Mouse (Mus musculus) midbrain, embryonic 15.5 days (tissue): ENCODE data around the gene Spsb2. TPM values are rescaled to one million over a fixed set of nuclear protein-coding genes. Genes with fewer than 3 reads are reported as not detected.

Source experiments
- ATAC-seq: fragments of 200-750 bp; cut with Nextera tagmentation; replicated peaks from 2 replicates; pipeline ENCODE4 v1.8.0; 2017; ENCODE audit warnings: moderate TSS enrichment
- H3K27ac ChIP-seq: fragments of 300-500 bp; sonication (generic); 2 replicates; pipeline ENCODE4 v1.5.1; 2015; ENCODE audit warnings: mild to moderate bottlenecking, inconsistent platforms
- H3K27me3 ChIP-seq: fragments of 300-500 bp; sonication (generic); replicated peaks from 2 replicates; pipeline ENCODE4 v1.6.1; 2015; ENCODE audit warnings: inconsistent platforms
- H3K36me3 ChIP-seq: fragments of 300-500 bp; sonication (generic); replicated peaks from 2 replicates; pipeline ENCODE4 v1.6.1; 2015; ENCODE audit warnings: inconsistent platforms
- H3K4me1 ChIP-seq: fragments of 300-500 bp; sonication (generic); 2 replicates; pipeline ENCODE4 v1.6.1; 2015; ENCODE audit warnings: inconsistent platforms
- H3K4me2 ChIP-seq: fragments of 300-500 bp; sonication (generic); 2 replicates; pipeline ENCODE4 v1.6.1; 2015; ENCODE audit warnings: inconsistent platforms, mild to moderate bottlenecking, moderate library complexity
- H3K4me3 ChIP-seq: fragments of 300-500 bp; sonication (generic); 2 replicates; pipeline ENCODE4 v1.5.1; 2015; ENCODE audit warnings: mild to moderate bottlenecking, inconsistent platforms
- H3K9ac ChIP-seq: fragments of 300-500 bp; sonication (generic); 2 replicates; pipeline ENCODE4 v1.6.1; 2015; ENCODE audit warnings: mild to moderate bottlenecking, inconsistent platforms
- H3K9me3 ChIP-seq: fragments of 300-500 bp; sonication (generic); 2 replicates; pipeline ENCODE4 v1.6.1; 2016; ENCODE audit warnings: inconsistent platforms
- WGBS: fragments of 180-500 bp; shearing (Covaris S2); methylation state at CpG from one replicate; pipeline ENCODE4 v1.1.7; 2015; ENCODE audit warnings: mixed read lengths; 5-methylcytosine and 5-hydroxymethylcytosine counted together
- polyA plus RNA-seq: library from polyadenylated mRNA; unstranded; fragments of >200 nt; fragmentation: Nextera tagmentation; extraction: Ambion mirVana; gene quantifications from 2 replicates; pipeline ENCODE4 v1.2.1, GENCODE M21; 2015

The Spsb2 gene
- polyA plus RNA-seq, 1 experiment from 2014 or later: 8.8 TPM

GRCm38 (mm10) chr6:124854647-124855046 lies 46.2 kb downstream of the Spsb2 start:
- WGBS: 72% methylated on average over 12 of the region's 12 CpGs
- Histone ChIP-seq H3K9ac (no peak overlapping the region), H3K4me1 (peaks cover 33% of the 10 kb centered on the region), H3K27me3 (no peaks in the 10 kb centered on the region), H3K4me2 (no peak overlapping the region), H3K27ac (no peak overlapping the region), H3K36me3 (0 out of 2 replicates have a peak, but pooled peaks cover 4% of the 10 kb centered on the region), H3K4me3 (no peak overlapping the region), H3K9me3 (no peaks in the 10 kb centered on the region)
- ATAC-seq: no peak

- peak overlapping the region; percentile 87 for H3K4me2 ChIP-seq
- 0 out of 2 replicates have a peak, but pooled peaks cover 4% of the 10 kb centered on the region for H3K36me3 ChIP-seq
- no peaks in the 10 kb centered on the region for H3K27me3 ChIP-seq
- WGBS: 3% methylated on average over 14 of the region's 14 CpGs
- peak overlapping the region; percentile 74 for H3K4me3 ChIP-seq
- peak; percentile 89 for ATAC-seq
- peaks cover 50% of the 10 kb centered on the region for H3K4me1 ChIP-seq
- H3K9ac ChIP-seq: peak overlapping the region; percentile 94
- peak overlapping the region; percentile 99 for H3K27ac ChIP-seq
- no peaks in the 10 kb centered on the region for H3K9me3 ChIP-seq
Observed at GRCm38 (mm10) chr6:124856321-124856720, 47.9 kb downstream of the Spsb2 start.

- no peaks in the 10 kb centered on the region for H3K27me3 ChIP-seq
- peak within 1 kb of the TSS; percentile 74 for H3K4me3 ChIP-seq
- WGBS: under 1% methylated on average over 75 of the region's 86 CpGs
- H3K27ac ChIP-seq: peak within 1 kb of the TSS; percentile 99
- H3K4me2 ChIP-seq: peak within 1 kb of the TSS; percentile 87
- peak; percentile 91 for ATAC-seq
- peak within 1 kb of the TSS; percentile 94 for H3K9ac ChIP-seq
- 0 out of 2 replicates have a peak, but pooled peaks cover 4% of the 10 kb centered on the region for H3K36me3 ChIP-seq
- H3K4me1 ChIP-seq: peaks cover 58% of the 10 kb centered on the region
- H3K9me3 ChIP-seq: no peaks in the 10 kb centered on the region
Observed at GRCm38 (mm10) chr6:124856916-124857839, 48.7 kb downstream of the Spsb2 start, which contains the start of gene P3h3. Gene P3h3, minus strand, starts transcription at chr6:124857752.

GRCm38 (mm10) chr6:124857840-124858530 lies 49.5 kb downstream of the Spsb2 start:
- peak overlapping the region; percentile 99 for H3K27ac ChIP-seq
- peak overlapping the region; percentile 94; the same call in 1 of the 2 replicates for H3K9ac ChIP-seq
- no peaks in the 10 kb centered on the region for H3K27me3 ChIP-seq
- no peaks in the 10 kb centered on the region for H3K36me3 ChIP-seq
- H3K4me2 ChIP-seq: peak overlapping the region; percentile 87
- H3K9me3 ChIP-seq: no peaks in the 10 kb centered on the region
- H3K4me1 ChIP-seq: peaks cover 66% of the 10 kb centered on the region
- WGBS: 25% methylated on average over 26 of the region's 26 CpGs
- peak overlapping the region; percentile 74 for H3K4me3 ChIP-seq
- ATAC-seq: no peak

- 0 out of 2 replicates have a peak overlapping the region, but pooled peaks have one; percentile 99 for H3K27ac ChIP-seq
- no peak overlapping the region for H3K4me3 ChIP-seq
- peaks cover 69% of the 10 kb centered on the region for H3K4me1 ChIP-seq
- H3K9me3 ChIP-seq: no peaks in the 10 kb centered on the region
- WGBS: 81% methylated on average over 27 of the region's 28 CpGs
- peak overlapping the region; percentile 87 for H3K4me2 ChIP-seq
- H3K36me3 ChIP-seq: no peaks in the 10 kb centered on the region
- no peak for ATAC-seq
- H3K9ac ChIP-seq: no peak overlapping the region
- no peaks in the 10 kb centered on the region for H3K27me3 ChIP-seq
Observed at GRCm38 (mm10) chr6:124858561-124859318, 50.3 kb downstream of the Spsb2 start.

- 4% methylated on average over 12 of the region's 12 CpGs for WGBS
- no peaks in the 10 kb centered on the region for H3K36me3 ChIP-seq
- no peaks in the 10 kb centered on the region for H3K9me3 ChIP-seq
- no peak for ATAC-seq
- peak overlapping the region; percentile 8 for H3K4me3 ChIP-seq
- H3K4me1 ChIP-seq: peaks cover 77% of the 10 kb centered on the region
- H3K27me3 ChIP-seq: no peaks in the 10 kb centered on the region
- peak overlapping the region; percentile 92 for H3K9ac ChIP-seq
- H3K4me2 ChIP-seq: peak overlapping the region; percentile 75
- H3K27ac ChIP-seq: peak overlapping the region; percentile 77
Observed at GRCm38 (mm10) chr6:124859725-124860124, 51.3 kb downstream of the Spsb2 start.

Other genes starting within 250 kb of the Spsb2 start
- not detected in 2 replicates for gene C1rb, start 238.4 kb upstream of the Spsb2 start, polyA plus RNA-seq
- gene C1s2, start 172.6 kb upstream of the Spsb2 start, polyA plus RNA-seq: 0.13 TPM in 1 of 2 replicates, not detected in the other
- gene Lpcat3, start 145.6 kb upstream of the Spsb2 start, polyA plus RNA-seq: 45.6 and 51.9 TPM in 2 replicates
- gene Emg1, start 96.5 kb upstream of the Spsb2 start, polyA plus RNA-seq: 107 and 109 TPM in 2 replicates
- gene Phb2, start 96.3 kb upstream of the Spsb2 start, polyA plus RNA-seq: 254 and 256 TPM in 2 replicates
- gene Ptpn6, start 69.9 kb upstream of the Spsb2 start, polyA plus RNA-seq: 3.9 and 5.6 TPM in 2 replicates
- gene Grcc10, start 67.3 kb upstream of the Spsb2 start, polyA plus RNA-seq: 668 and 674 TPM in 2 replicates
- not detected in 2 replicates for gene Gm45234, start 52.6 kb upstream of the Spsb2 start, polyA plus RNA-seq
- 32.7 and 34.3 TPM in 2 replicates for gene Atn1, start 52.1 kb upstream of the Spsb2 start, polyA plus RNA-seq
- 89.2 and 90.8 TPM in 2 replicates for gene Eno2, start 39.0 kb upstream of the Spsb2 start, polyA plus RNA-seq
- gene Lrrc23, start 28.9 kb upstream of the Spsb2 start, polyA plus RNA-seq: 4.8 and 6.7 TPM in 2 replicates
- 383 and 391 TPM in 2 replicates for gene Tpi1, start 5.6 kb downstream of the Spsb2 start, polyA plus RNA-seq
- gene Usp5, start 20.8 kb downstream of the Spsb2 start, polyA plus RNA-seq: 233 and 234 TPM in 2 replicates
- gene Cdca3, start 20.9 kb downstream of the Spsb2 start, polyA plus RNA-seq: 23.2 and 32.9 TPM in 2 replicates
- 2.6 and 2.8 TPM in 2 replicates for gene Gnb3, start 31.6 kb downstream of the Spsb2 start, polyA plus RNA-seq
- gene P3h3, start 49.1 kb downstream of the Spsb2 start, polyA plus RNA-seq: 16.1 and 18.1 TPM in 2 replicates
- 41.0 and 42.0 TPM in 2 replicates for gene Gpr162, start 55.3 kb downstream of the Spsb2 start, polyA plus RNA-seq
- gene Cd4, start 79.6 kb downstream of the Spsb2 start, polyA plus RNA-seq: 0.21 and 0.33 TPM in 2 replicates
- 2.8 and 3.2 TPM in 2 replicates for gene Lag3, start 103.0 kb downstream of the Spsb2 start, polyA plus RNA-seq
- 880 and 884 TPM in 2 replicates for gene Ptms, start 111.4 kb downstream of the Spsb2 start, polyA plus RNA-seq
- gene Mlf2, start 122.7 kb downstream of the Spsb2 start, polyA plus RNA-seq: 559 and 568 TPM in 2 replicates
- 94.5 and 95.5 TPM in 2 replicates for gene Cops7a, start 156.9 kb downstream of the Spsb2 start, polyA plus RNA-seq
- gene Pianp, start 188.0 kb downstream of the Spsb2 start, polyA plus RNA-seq: 70.8 and 75.8 TPM in 2 replicates
- 19.1 and 19.9 TPM in 2 replicates for gene Zfp384, start 200.5 kb downstream of the Spsb2 start, polyA plus RNA-seq
- 165 and 178 TPM in 2 replicates for gene Ing4, start 231.1 kb downstream of the Spsb2 start, polyA plus RNA-seq
- 18.4 and 19.6 TPM in 2 replicates for gene Acrbp, start 241.0 kb downstream of the Spsb2 start, polyA plus RNA-seq